Mouse (Mus musculus) macrophage (primary cell): ENCODE data around the gene Card9. TPM values are rescaled to one million over a fixed set of nuclear protein-coding genes. Genes with fewer than 3 reads are reported as not detected.
A peak's percentile ranks its signal among the peaks of the same experiment; 100 is the strongest.

Experiments
- H3K27ac ChIP-seq: fragments of 350-480 bp; formaldehyde crosslinking; 2 replicates; pipeline ENCODE4 v1.9.0; 2021
- H3K36me3 ChIP-seq: fragments of 350-480 bp; formaldehyde crosslinking; 2 replicates; pipeline ENCODE4 v1.9.0; 2021; ENCODE audit errors: inconsistent target
- H3K4me3 ChIP-seq: fragments of 350-480 bp; formaldehyde crosslinking; 2 replicates; pipeline ENCODE4 v1.9.0; 2021; ENCODE audit errors: inconsistent target
- H3K79me2 ChIP-seq: fragments of 350-480 bp; formaldehyde crosslinking; 2 replicates; pipeline ENCODE4 v1.9.0; 2021; ENCODE audit errors: inconsistent target
- WGBS: methylation state at CpG from one replicate; pipeline ENCODE4 v1.1.7; 2026; ENCODE audit warnings: inconsistent platforms; ENCODE audit not compliant: missing documents; 5-methylcytosine and 5-hydroxymethylcytosine counted together
- polyA plus RNA-seq: library from polyadenylated mRNA; stranded (reverse); fragments of 250-400 nt; gene quantifications from 3 replicates; pipeline ENCODE4 v1.2.4, GENCODE M21; 2018; ENCODE audit warnings: inconsistent platforms

The Card9 gene
- polyA plus RNA-seq, 1 experiment from 2014 or later, result 18.0 TPM

GRCm38 (mm10) chr2:26353066-26353980 lies 7.4 kb downstream of the Card9 start:
- H3K27ac ChIP-seq, result no peak overlapping the region
- WGBS, result 79% methylated on average over 11 of the region's 11 CpGs
- H3K36me3 ChIP-seq, result peaks cover 33% of the 10 kb centered on the region
- H3K79me2 ChIP-seq, result peaks cover under 1% of the 10 kb centered on the region; the same call in 1 of the 2 replicates
- H3K4me3 ChIP-seq, result no peak overlapping the region

DNA sequence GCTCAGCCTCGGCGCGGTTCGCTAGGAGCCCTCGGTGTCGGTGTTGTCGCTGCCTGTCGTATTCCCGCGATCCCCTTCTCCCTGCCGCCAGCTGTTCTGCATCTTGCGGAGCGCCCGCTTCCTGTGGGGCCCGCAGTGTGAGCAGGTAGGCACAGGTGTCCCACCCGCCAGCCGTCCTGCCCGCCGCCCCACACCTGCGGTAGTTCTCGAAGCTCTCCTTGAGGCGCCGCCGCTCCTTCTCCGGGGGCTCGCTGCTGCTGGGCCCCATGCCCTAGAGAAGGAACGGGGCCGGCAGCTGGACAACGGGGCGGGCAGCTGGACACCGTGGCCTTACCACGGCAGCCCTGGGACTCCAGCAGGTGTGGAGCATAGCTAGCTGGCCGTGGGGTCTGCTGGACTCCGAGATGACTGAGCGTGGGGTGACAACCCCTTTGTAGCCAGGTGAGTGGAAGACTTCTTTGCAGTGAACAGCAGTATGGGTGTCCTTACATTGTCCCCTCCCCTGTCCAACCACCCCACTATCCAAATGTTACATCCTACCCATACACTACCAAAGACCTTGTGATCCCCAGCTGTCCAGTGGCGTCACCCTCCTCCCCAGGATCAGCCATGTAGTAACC lies 8.3 kb downstream of the Card9 start:
- Histone ChIP-seq H3K4me3 (peak overlapping the region; percentile 61), H3K36me3 (peaks cover 24% of the 10 kb centered on the region), H3K79me2 (no peaks in the 10 kb centered on the region), H3K27ac (no peak overlapping the region)
- 7% methylated on average over 34 of the region's 36 CpGs for WGBS

- H3K27ac ChIP-seq, result peak within 1 kb of the TSS; percentile 29
- no peaks in the 10 kb centered on the region for H3K79me2 ChIP-seq
- H3K4me3 ChIP-seq, result peak within 1 kb of the TSS; percentile 61
- peaks cover 18% of the 10 kb centered on the region for H3K36me3 ChIP-seq
- WGBS, result 2% methylated on average over 56 of the region's 62 CpGs
These were observed 9.1 kb downstream of the Card9 start, which contains the start of gene Dnlz for GRCm38 (mm10) chr2:26351358-26352290. Dnlz (minus strand) TSS chr2:26352110.

- H3K36me3 ChIP-seq, result no peaks in the 10 kb centered on the region
- H3K4me3 ChIP-seq, result no peak overlapping the region
- no peak overlapping the region for H3K27ac ChIP-seq
- H3K79me2 ChIP-seq, result no peaks in the 10 kb centered on the region
- WGBS, result 91% methylated on average over 6 of the region's 6 CpGs
These were observed 12.5 kb downstream of the Card9 start for GRCm38 (mm10) chr2:26348241-26348640.

- H3K27ac ChIP-seq, result no peak overlapping the region
- no peaks in the 10 kb centered on the region for H3K36me3 ChIP-seq
- 82% methylated on average over 11 of the region's 11 CpGs for WGBS
- H3K79me2 ChIP-seq, result no peaks in the 10 kb centered on the region
- no peak overlapping the region for H3K4me3 ChIP-seq
These were observed 17.9 kb downstream of the Card9 start for GRCm38 (mm10) chr2:26342609-26343490.

GRCm38 (mm10) chr2:26342044-26342443 lies 18.7 kb downstream of the Card9 start:
- Histone ChIP-seq H3K4me3 (no peak overlapping the region), H3K36me3 (no peaks in the 10 kb centered on the region), H3K79me2 (no peaks in the 10 kb centered on the region), H3K27ac (no peak overlapping the region)
- WGBS, result 78% methylated on average over 10 of the region's 10 CpGs

- Histone ChIP-seq H3K4me3 (no peak overlapping the region), H3K79me2 (no peaks in the 10 kb centered on the region), H3K27ac (no peak overlapping the region), H3K36me3 (no peaks in the 10 kb centered on the region)
- 96% methylated on average over 2 of the region's 2 CpGs for WGBS
These were observed 19.2 kb downstream of the Card9 start for GRCm38 (mm10) chr2:26341510-26341981.

DNA sequence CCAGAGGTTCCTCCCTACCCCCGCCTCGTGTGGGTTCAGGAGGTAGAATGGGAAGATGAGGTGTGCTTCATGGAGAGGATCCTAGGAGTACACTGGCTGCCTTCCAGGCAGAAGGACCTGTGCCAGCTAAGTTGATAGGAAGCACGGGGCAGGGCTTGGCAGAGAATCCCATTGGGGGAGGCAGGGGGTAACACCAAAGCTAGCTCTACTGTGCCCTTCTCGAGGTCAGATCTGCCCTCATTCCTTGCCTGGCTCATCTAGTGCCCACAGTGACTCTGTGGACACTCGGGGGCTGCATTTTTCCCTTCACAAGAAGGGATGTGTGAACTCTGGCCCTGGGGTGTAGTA lies 21.5 kb downstream of the Card9 start:
- Histone ChIP-seq H3K27ac (no peak overlapping the region), H3K4me3 (no peak overlapping the region), H3K36me3 (no peaks in the 10 kb centered on the region), H3K79me2 (no peaks in the 10 kb centered on the region)
- 96% methylated on average over 5 of the region's 5 CpGs for WGBS

GRCm38 (mm10) chr2:26338302-26339203 lies 22.2 kb downstream of the Card9 start:
- WGBS, result 97% methylated on average over 8 of the region's 13 CpGs
- no peak overlapping the region for H3K4me3 ChIP-seq
- H3K79me2 ChIP-seq, result no peaks in the 10 kb centered on the region
- no peak overlapping the region for H3K27ac ChIP-seq
- no peaks in the 10 kb centered on the region for H3K36me3 ChIP-seq

- 93% methylated on average over 6 of the region's 6 CpGs for WGBS
- no peaks in the 10 kb centered on the region for H3K36me3 ChIP-seq
- no peaks in the 10 kb centered on the region for H3K79me2 ChIP-seq
- H3K27ac ChIP-seq, result no peak overlapping the region
- no peak overlapping the region for H3K4me3 ChIP-seq
These were observed 30.0 kb downstream of the Card9 start for GRCm38 (mm10) chr2:26330702-26331101.

DNA sequence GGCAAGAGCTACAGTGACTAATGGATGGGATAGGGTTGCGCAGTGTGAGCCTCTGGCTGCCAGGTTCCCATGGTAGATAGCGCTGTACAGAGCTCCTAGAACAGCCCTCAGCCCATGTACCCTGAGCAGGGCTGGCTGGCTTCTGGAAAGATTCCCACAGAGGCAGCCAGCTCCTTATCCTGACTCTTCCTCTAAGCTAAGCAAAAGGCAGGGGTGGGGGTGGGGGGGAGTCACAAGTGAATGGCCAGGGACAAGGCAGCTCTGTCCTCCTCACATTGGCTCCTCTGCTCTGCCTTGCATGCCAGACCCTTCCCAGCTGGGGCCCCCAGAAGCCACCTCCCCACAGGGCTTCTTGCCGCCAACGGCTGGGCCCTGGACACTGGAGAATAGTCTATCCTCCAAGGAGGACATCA lies 30.7 kb downstream of the Card9 start:
- Histone ChIP-seq H3K4me3 (no peak overlapping the region), H3K27ac (no peak overlapping the region), H3K36me3 (no peaks in the 10 kb centered on the region), H3K79me2 (no peaks in the 10 kb centered on the region)
- WGBS, result 94% methylated on average over 4 of the region's 4 CpGs

GRCm38 (mm10) chr2:26329402-26329801 lies 31.3 kb downstream of the Card9 start:
- no peak overlapping the region for H3K27ac ChIP-seq
- 92% methylated on average over 8 of the region's 8 CpGs for WGBS
- H3K36me3 ChIP-seq, result no peaks in the 10 kb centered on the region
- H3K79me2 ChIP-seq, result no peaks in the 10 kb centered on the region
- H3K4me3 ChIP-seq, result no peak overlapping the region

GRCm38 (mm10) chr2:26327852-26328251 lies 32.9 kb downstream of the Card9 start:
- Histone ChIP-seq H3K4me3 (no peak overlapping the region), H3K36me3 (no peaks in the 10 kb centered on the region), H3K27ac (no peak overlapping the region), H3K79me2 (no peaks in the 10 kb centered on the region)
- WGBS, result 68% methylated on average over 4 of the region's 4 CpGs
